Mouse (Mus musculus) CD4-positive helper T cell, adult 2 months (primary cell): Measurements from ENCODE around the gene Tll2.
A peak's percentile ranks its signal among the peaks of the same experiment; 100 is the strongest.

ENCODE experiments used
- DNase-seq: peaks from one replicate; pipeline ENCODE4 v3.0.0-alpha.2; 2012; ENCODE audit warnings: low read depth, missing footprints, low spot score

Tll2 gene

GRCm38 (mm10) chr19:41206811-41207344, at the start of gene Tll2:
Gene Tll2 (minus strand): TSS chr19:41206835.
- peak; percentile 50 for DNase-seq

DNA sequence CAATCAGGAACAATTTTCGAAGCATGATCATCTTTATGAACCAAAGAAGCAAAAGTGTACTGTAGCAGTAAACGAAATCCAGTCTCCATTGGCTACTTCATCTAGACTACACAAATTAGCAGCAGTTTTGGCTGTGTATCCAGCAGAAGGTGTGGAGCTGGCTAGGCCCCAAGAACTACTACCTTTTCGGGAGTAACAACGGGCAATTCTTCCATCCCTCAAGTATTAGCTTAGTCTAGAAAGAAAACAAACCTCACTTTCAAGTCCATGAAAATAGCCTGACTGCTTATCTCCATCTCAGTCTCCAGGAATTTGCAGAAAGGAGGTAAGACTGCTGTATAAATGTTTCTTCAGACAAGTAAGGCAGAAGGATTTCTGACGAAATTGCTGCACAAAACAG, 47.9 kb upstream of the Tll2 start:
- DNase-seq: no peak

- DNase-seq: no peak
These were observed 42.3 kb upstream of the Tll2 start for GRCm38 (mm10) chr19:41248968-41249367.

DNA sequence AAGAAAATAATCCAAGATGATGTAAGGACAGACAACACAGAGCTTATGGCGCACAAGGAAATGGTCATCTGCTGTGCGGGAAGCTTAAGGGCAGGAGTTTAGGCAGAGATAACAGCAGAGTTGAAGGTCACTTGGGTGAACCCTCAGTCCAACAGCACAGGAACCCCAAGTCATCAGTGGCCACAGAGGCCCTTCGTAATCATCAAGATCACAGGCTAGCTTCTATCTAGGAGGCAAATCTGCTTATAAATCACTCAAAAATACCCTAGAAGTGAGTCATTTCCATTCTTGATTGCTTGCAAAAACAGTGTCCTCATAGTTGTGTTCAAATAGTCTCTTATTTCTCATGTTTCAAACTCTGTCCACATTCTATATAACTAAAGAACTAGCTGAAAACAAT, 41.6 kb upstream of the Tll2 start:
- no peak for DNase-seq

DNA sequence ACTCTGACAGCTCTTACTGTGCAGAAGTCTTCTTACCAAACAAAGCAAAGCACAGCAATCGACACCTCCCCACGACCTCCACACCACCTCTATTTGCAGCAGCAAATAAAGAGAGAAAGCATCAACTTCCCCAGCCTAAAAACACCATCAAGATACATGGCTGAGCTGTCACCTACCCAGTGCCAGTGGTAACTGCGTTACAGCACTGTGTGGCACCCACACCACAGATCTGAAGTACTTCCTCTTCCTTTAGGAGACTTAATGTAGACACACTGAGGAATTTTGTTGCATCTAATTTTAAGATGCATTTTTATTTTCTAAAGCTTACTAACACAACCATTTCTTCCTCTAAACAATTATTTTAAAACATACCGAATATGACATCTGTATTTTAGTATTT, 39.6 kb upstream of the Tll2 start:
- no peak for DNase-seq

DNA sequence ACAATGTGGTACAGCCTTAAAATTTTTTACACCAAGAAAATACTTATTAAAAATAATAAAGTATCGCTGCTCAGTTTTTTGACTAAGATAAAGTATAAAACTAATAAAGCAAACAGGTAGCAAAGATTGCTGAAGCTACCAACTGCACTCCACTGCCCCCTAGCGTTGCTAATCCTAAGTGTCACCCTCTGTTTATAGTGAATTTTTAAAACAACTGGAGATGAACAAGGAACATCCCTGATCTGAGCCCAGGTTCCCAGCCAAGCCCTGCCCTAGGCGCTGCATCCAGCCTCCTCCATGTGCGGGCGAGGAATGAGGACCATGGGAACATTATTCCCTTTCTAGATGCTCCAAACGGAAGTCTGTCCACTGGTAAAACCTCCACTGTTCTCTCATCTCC, 37.9 kb upstream of the Tll2 start:
- DNase-seq: peak; percentile 31

DNA sequence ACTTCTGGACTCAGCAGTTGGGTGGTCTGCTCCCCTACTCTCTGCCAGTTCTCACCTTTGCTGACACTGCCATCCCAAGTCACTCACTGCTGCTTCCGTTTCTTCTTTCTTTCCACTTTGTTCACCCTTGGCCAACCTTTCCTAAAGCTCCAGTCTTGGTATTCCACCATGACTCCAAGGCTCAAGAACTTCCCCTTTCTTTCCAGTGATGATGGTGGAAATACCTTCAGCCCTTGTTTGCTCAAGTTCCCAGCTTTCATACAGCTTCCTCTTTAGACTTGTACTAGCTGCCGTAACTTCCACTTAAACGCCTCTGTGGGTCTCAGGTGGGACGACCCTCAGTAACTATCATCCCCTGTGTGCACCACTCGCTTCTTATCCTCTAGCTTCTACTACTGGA, 35.4 kb upstream of the Tll2 start:
- DNase-seq: no peak

DNA sequence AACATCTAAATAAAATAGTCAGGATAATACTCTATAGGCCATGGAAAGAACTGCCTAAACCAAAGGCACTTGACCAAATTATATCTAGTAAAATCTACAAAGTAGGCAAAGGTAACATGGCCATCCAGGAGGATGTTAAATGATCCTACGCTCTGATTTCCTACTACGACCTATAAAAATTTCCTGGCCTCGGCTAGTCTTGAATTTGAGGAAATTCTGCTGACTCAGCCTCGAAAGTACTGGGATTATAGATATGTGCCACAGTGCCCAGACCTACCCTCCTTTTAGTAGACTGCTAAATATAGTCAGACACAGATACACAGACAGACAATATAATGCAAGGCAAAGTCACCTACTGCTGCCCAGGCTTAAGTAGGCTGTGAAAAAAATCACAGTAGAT, 27.1 kb upstream of the Tll2 start:
- DNase-seq: no peak

GRCm38 (mm10) chr19:41208326-41208725, 1.7 kb upstream of the Tll2 start:
- DNase-seq: no peak

GRCm38 (mm10) chr19:41206041-41206810, 409 bp downstream of the Tll2 start:
- DNase-seq: peak; percentile 3

GRCm38 (mm10) chr19:41204159-41205081, 2.2 kb downstream of the Tll2 start:
- DNase-seq: no peak

DNA sequence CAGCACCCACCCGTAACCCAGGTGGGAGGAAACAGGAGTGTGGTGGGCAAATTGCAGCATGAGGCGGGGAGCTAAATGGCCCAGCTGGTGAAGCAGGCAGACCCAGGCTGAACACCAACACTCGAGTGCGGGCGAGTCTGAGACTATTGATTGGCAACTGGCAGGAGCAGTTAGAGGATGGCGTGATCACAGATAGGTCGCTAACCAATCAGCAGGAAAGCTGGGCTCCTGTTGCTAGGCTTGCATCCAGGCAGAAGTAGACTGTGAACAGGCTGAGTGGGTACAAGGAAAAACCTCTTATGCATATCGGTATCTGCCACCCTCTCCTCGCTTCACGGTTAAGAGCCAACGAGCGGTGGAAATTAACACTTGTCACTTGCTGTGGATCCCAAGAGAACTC, 9.0 kb downstream of the Tll2 start:
- no peak for DNase-seq

DNA sequence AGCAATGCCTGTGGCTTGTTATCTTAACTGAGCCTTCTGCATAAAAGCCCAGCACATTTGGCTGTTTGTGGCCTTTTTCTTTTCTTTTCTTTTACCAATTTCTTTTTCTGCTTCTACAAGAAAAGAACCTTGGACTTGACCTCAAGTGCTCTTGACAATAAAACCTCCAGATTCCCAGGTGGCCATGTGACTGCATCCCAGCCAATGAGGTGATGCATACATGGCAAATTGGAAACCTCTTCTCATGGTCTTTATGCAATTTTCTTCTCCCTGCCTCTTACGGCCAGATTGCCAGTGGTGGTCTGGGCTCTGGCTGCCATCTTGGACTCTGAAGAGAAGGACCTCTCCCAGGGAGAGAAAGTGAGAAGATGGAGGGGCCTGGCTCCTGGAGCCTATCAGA, 13.3 kb downstream of the Tll2 start:
- no peak for DNase-seq

- DNase-seq: no peak
These were observed 13.7 kb downstream of the Tll2 start for GRCm38 (mm10) chr19:41192953-41193352.

DNA sequence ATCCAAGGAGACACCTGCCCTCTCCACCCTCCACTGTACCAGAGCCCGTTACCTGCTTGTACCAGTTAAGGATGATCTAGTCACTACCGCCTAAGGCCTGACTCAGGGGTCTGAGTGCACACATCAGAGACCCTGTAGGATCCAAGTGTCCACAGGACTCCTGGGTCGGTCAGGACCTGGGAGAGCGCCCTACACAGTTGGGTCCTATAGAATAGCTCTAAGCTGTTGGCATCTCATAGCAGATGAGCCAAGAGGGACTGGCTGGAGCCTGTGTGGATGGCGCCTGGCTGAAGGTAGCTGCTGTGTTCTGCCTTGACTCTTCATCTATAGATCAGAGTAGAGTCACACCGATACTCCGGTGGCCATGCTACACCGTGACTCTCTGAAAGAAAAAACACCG, 14.9 kb downstream of the Tll2 start:
- DNase-seq: no peak

DNA sequence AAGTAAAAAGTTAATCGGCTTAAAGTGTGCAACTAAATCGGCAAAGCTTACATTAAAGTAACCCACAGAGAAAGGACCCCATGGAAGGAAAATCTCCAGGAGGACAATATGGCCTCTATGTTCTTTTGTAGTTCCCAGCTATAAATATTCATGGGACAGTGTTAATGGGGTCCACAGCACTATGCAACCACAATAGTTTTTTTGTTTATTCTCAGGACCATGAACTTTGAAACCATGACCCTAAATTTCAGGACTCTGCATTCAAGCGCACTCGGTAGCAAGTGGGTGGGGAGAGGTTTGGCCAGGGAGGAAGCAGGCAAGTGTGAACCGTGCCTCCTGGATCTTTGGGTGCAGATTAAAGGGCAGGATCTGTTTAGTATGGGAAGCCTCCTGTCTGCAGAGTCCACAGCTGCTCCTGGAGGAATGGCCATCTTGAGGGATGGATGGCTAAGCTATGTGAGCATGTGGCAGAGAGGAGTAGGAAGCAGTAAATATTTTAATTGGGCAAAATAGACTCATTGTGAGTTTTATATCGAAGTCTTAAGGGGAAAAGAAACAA, 15.7 kb downstream of the Tll2 start:
- no peak for DNase-seq

DNA sequence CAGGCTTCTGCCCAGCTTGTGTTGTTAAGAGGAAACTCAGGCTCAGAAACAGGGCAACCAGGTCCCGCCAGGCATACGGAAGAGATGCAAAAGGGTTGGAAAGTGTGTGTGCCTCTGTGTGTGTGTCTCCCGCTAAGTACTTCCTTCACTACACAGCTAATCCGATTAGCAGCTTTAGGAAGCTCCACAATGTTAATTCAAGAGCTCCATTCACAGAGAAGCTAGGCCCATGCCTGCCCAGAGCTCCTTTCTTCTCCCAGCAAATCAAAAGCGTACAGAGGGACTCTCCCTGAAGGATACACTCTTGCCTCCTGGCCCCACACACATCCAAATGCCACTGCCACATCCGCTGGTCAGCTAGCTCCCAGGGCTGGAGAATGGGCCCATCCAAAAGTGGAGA, 29.3 kb downstream of the Tll2 start:
- DNase-seq: no peak

DNA sequence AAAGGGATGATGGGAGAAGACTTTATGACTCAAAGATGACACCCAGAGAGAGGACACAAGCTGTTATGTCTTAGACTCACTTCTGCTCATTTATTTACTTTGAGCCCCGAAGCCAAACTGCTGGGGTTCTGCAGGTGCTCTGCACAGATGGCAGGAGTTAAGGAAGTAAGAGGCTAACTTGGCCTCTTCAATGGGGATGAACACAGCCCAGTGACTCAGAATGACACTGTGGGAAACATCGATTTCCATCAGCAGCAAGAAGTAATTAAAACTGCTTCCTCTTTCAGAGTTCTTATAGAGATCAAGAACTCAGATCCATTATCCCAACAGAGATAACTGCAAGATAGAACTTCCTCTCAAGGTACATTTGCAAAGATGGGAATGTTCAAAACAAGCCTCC, 29.8 kb downstream of the Tll2 start:
- DNase-seq: no peak

- no peak for DNase-seq
These were observed 40.8 kb downstream of the Tll2 start for GRCm38 (mm10) chr19:41165914-41166235.

- no peak for DNase-seq
These were observed 41.3 kb downstream of the Tll2 start for GRCm38 (mm10) chr19:41165144-41165913.

GRCm38 (mm10) chr19:41164447-41165095, 42.1 kb downstream of the Tll2 start:
- DNase-seq: no peak
